Mouse (Mus musculus) megakaryocyte, embryonic 14.5 days (primary cell): ENCODE measurements around the gene Wnt11.

ENCODE experiments used
- FLI1 ChIP-seq: IDR thresholded peaks from 2 replicates; pipeline ENCODE4 v1.6.1; 2012; ENCODE audit warnings: low read length, inconsistent platforms, mixed read lengths
- GATA1 ChIP-seq: IDR thresholded peaks from 3 replicates; pipeline ENCODE4 v1.6.1; 2012; ENCODE audit warnings: mixed read lengths, low read length, inconsistent platforms, borderline replicate concordance

DNA sequence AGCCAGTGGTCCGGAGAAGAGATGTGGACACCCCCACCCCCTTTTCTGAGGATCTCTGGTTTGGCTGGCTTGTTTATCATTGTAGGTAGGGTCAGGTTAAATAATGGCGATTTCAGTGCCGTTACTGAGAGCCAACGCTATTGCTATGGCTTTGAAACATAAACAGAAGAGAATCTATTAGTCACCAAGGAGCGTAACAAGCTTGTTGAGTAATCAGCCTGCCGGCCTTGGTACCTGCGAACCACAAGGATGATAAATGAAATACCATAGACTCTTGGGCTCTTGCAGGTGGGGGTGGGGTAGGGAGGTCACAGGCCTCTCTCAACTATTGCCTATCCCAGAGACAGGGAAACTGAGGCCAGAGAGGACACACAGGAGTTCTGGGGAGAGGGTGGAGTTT lies 46.2 kb upstream of the Wnt11 start:
- TF ChIP-seq GATA1 (no peak), FLI1 (no peak)
